Mouse (Mus musculus) intestine, embryonic 14.5 days (tissue): Measurements from ENCODE around the gene Tnni1. TPM values are rescaled to one million over a fixed set of nuclear protein-coding genes. Genes with fewer than 3 reads are reported as not detected.

Experiments used
- ATAC-seq: fragments of 200-750 bp; cut with Nextera tagmentation; replicated peaks from 2 replicates; pipeline ENCODE4 v1.8.0; 2017; ENCODE audit warnings: low read depth, moderate number of reproducible peaks, moderate TSS enrichment, moderate library complexity; ENCODE audit not compliant: low FRiP score, low TSS enrichment
- DNase-seq: peaks from one replicate; pipeline ENCODE4 v3.0.0-alpha.2; 2018; ENCODE audit warnings: low spot score
- H3K27ac ChIP-seq: fragments of 300-500 bp; sonication (generic); 2 replicates; pipeline ENCODE4 v1.5.1; 2014; ENCODE audit warnings: low read depth, mild to moderate bottlenecking, control low read depth
- H3K27me3 ChIP-seq: fragments of 300-500 bp; sonication (generic); replicated peaks from 2 replicates; pipeline ENCODE4 v1.6.1; 2014; ENCODE audit warnings: low read length, control low read depth; ENCODE audit not compliant: control insufficient read depth, insufficient read depth
- H3K36me3 ChIP-seq: fragments of 300-500 bp; sonication (generic); 2 replicates; pipeline ENCODE4 v1.6.1; 2014; ENCODE audit warnings: low read length, control low read depth; ENCODE audit not compliant: control insufficient read depth, insufficient read depth
- H3K4me1 ChIP-seq: fragments of 300-500 bp; sonication (generic); replicated peaks from 2 replicates; pipeline ENCODE4 v1.6.1; 2014; ENCODE audit warnings: low read length, control low read depth, mixed read lengths; ENCODE audit not compliant: control insufficient read depth, insufficient read depth
- H3K4me2 ChIP-seq: fragments of 300-500 bp; sonication (generic); 2 replicates; pipeline ENCODE4 v1.6.1; 2014; ENCODE audit warnings: low read length
- H3K4me3 ChIP-seq: fragments of 300-500 bp; sonication (generic); 2 replicates; pipeline ENCODE4 v1.5.1; 2014; ENCODE audit warnings: low read depth, low read length, control low read depth, mixed read lengths
- H3K9ac ChIP-seq: fragments of 300-500 bp; sonication (generic); 2 replicates; pipeline ENCODE4 v1.6.1; 2014; ENCODE audit warnings: mild to moderate bottlenecking, low read length
- H3K9me3 ChIP-seq: fragments of 300-500 bp; sonication (generic); 2 replicates; pipeline ENCODE4 v1.6.1; 2016; ENCODE audit warnings: low read length, control low read depth; ENCODE audit not compliant: control insufficient read depth
- WGBS: fragments of 180-500 bp; shearing (Covaris S2); extraction: QIAGEN DNeasy Blood & Tissue Kit; methylation state at CpG from one replicate; pipeline ENCODE4 v1.1.7; 2014; 5-methylcytosine and 5-hydroxymethylcytosine counted together
- polyA plus RNA-seq: library from polyadenylated mRNA; unstranded; fragments of >200 nt; fragmentation: Nextera tagmentation; extraction: Ambion mirVana; gene quantifications from 2 replicates; pipeline ENCODE4 v1.2.1, GENCODE M21; 2014

Tnni1 gene
- polyA plus RNA-seq, 1 experiment from 2014 or later: 6.4 TPM

DNA sequence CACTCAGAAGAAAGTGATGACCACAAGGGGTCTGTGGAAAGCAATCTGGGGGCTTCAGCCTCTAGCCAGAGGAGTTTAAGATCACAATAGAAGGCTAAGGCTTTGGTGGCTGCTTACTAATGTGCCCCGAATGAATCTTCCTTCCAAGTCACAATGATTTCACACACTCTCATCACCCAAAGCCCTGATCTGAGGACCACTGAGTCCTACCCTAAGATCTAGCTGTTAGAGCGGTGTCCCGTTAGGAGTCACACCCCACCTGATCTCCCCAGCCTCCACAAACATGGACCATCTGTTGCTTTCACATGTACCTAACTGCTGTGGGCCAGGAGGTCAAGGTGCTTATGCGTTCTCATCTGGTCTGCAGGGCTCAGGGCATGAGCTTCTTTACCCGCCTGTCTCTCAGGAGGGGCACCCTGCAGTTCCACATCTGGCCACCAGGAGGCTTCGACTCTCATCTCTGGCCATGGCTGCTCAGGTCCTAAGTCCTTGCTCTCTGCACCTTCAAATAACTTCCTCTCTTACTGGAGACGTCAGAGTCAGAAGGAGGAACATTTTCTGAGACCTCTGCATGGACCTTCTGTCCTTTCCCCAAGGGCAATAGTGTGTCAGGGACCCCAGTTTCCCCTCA is 31.9 kb downstream of the Tnni1 start:
- WGBS: 30% methylated on average over 7 of the region's 7 CpGs
- no peak overlapping the region for H3K4me3 ChIP-seq
- peak; percentile 97 for DNase-seq
- no peak overlapping the region for H3K4me2 ChIP-seq
- H3K36me3 ChIP-seq: no peaks in the 10 kb centered on the region
- no peaks in the 10 kb centered on the region for H3K9me3 ChIP-seq
- H3K4me1 ChIP-seq: peaks cover 10% of the 10 kb centered on the region; the same call in 1 of the 2 replicates
- no peak overlapping the region for H3K27ac ChIP-seq
- H3K27me3 ChIP-seq: 0 out of 2 replicates have a peak, but pooled peaks cover under 1% of the 10 kb centered on the region
- H3K9ac ChIP-seq: no peak overlapping the region
- ATAC-seq: peak; percentile 65

DNA sequence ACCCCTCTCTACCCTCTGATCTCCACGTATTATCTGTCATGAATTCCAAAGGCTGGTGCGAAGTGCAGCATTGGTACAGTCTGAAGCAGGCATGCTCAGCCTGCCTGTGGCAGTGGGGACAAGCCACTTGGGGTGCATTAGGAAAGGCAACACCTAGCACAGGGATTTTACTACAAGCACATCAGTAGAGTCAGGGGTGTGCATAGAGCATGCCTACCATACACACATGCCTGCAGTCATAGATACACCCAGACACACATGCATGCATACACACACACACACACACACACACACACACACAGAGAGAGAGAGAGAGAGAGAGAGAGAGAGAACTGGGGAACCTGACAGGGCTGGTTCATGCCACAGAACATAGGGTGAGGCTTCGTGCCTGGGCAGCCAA is 33.0 kb downstream of the Tnni1 start:
- H3K9ac ChIP-seq: no peak overlapping the region
- H3K9me3 ChIP-seq: no peaks in the 10 kb centered on the region
- 0 out of 2 replicates have a peak, but pooled peaks cover 3% of the 10 kb centered on the region for H3K27me3 ChIP-seq
- DNase-seq (no peak), ATAC-seq (no peak)
- H3K4me3 ChIP-seq: no peak overlapping the region
- H3K4me2 ChIP-seq: no peak overlapping the region
- 75% methylated on average over 3 of the region's 3 CpGs for whole genome bisulfite sequencing
- H3K27ac ChIP-seq: peak overlapping the region; percentile 47; the same call in 1 of the 2 replicates
- H3K4me1 ChIP-seq: peaks cover 10% of the 10 kb centered on the region; the same call in 1 of the 2 replicates
- H3K36me3 ChIP-seq: no peaks in the 10 kb centered on the region

DNA sequence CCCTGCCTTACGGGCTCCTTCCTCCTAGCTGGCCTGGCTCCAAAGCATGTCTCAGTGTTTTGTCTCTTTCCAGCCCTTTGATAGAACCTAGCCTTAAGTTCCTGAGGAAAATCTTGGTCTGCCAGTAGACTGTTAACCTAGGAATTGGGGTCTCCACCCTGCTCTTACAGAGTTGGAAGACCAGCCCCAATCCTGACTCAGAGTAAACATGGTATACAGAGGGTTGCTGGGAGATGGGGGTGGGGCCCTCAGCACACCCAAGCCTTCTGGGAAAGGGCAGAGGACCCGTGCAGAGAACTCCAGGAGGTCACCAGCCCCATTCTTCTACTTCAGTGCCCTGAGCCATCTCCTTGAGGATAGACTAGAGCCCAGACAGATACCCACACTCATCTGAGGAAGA is 33.4 kb downstream of the Tnni1 start:
- WGBS: 33% methylated on average over 2 of the region's 2 CpGs
- H3K4me1 ChIP-seq: peaks cover 10% of the 10 kb centered on the region; the same call in 1 of the 2 replicates
- H3K4me2 ChIP-seq: no peak overlapping the region
- H3K9me3 ChIP-seq: no peaks in the 10 kb centered on the region
- no peaks in the 10 kb centered on the region for H3K36me3 ChIP-seq
- peak overlapping the region; percentile 47; the same call in 1 of the 2 replicates for H3K27ac ChIP-seq
- ATAC-seq (no peak), DNase-seq (no peak)
- no peak overlapping the region for H3K9ac ChIP-seq
- no peak overlapping the region for H3K4me3 ChIP-seq
- peaks cover 6% of the 10 kb centered on the region for H3K27me3 ChIP-seq

DNA sequence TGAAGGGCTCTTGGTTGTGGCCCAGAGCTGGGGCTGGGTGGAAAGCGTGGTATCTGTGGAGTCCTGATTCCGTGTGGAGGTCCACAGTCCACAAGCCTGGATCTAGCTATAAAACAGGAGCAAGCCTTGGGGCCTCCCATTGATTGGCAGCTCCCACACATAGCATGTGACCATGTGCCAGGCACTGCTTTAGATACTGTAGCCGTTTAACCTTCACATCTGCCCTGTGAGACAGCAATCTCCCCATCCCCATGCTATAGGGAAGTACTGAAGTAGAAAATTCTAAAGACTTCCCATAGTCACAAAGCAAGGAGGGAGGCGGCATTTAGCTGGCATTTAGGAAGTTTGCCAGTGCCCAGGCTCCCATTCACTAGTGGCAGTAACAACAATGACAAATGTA is 33.8 kb downstream of the Tnni1 start:
- Histone ChIP-seq H3K4me1 (peaks cover 10% of the 10 kb centered on the region; the same call in 1 of the 2 replicates), H3K27ac (peak overlapping the region; percentile 47; the same call in 1 of the 2 replicates), H3K27me3 (peaks cover 10% of the 10 kb centered on the region), H3K4me2 (no peak overlapping the region), H3K9ac (no peak overlapping the region), H3K9me3 (no peaks in the 10 kb centered on the region), H3K36me3 (no peaks in the 10 kb centered on the region), H3K4me3 (no peak overlapping the region)
- 68% methylated on average over 4 of the region's 4 CpGs for WGBS
- DNase-seq (no peak), ATAC-seq (no peak; the same call in 1 of the 2 replicates)

DNA sequence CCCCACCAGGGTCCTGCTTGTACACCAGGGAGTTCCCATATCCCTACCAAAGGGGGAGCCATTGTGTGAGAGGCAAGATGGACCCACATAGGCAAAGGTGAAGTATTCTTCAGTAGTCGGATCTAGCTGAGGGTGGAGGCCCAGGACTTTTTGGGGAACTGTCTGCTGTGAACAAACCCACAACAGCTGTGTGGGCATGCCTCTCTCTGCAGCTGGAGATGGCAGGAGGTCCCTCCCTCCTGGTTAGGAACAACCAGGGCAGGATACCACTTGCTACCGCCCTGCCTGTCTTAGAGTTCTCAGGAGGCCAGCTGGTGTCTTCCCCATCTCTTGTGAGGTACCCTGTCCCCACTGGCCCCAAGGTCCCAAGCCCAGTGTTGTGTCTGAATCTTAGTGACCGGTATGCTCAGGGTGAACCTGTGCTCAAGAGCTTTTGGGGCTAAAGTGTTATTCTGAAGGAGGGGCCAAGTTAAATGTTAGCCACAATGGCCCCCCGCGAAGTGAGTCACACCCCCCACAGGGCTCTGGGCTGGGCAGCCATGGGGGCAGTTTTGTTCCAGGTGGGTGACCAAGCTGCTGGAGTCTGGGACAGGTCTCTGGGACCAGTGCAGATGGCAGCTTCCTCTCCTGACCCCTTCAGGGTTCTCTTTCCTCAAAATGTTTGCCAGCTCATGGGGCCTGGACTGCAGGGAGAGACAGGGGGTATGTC is 34.6 kb downstream of the Tnni1 start:
- H3K27me3 ChIP-seq: peaks cover 18% of the 10 kb centered on the region
- H3K9ac ChIP-seq: no peak overlapping the region
- H3K4me2 ChIP-seq: no peak overlapping the region
- no peak overlapping the region for H3K4me3 ChIP-seq
- no peak overlapping the region for H3K27ac ChIP-seq
- ATAC-seq (no peak), DNase-seq (no peak)
- no peaks in the 10 kb centered on the region for H3K36me3 ChIP-seq
- WGBS: 80% methylated on average over 5 of the region's 5 CpGs
- peaks cover 11% of the 10 kb centered on the region; the same call in 1 of the 2 replicates for H3K4me1 ChIP-seq
- no peaks in the 10 kb centered on the region for H3K9me3 ChIP-seq

DNA sequence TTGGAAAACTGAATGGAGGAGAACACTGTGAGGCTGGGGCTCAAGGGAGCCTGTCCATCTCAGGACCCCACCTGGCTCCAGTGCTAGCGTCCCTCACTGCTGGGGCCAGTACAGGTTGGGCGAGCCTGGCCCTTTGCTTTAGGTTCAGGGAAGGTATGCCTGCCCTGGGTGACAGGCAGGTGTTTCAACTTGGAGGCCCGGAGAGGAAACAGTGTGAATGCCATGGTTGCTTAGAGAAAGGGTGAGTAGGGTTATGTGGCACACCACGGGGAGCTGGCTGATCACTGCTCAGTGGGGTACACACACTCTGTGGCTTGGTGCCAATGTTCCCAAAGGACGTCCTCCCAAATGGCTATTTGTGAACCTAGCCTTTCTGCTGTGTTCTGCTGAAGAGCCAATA is 35.3 kb downstream of the Tnni1 start:
- no peak for ATAC-seq
- Histone ChIP-seq H3K36me3 (no peaks in the 10 kb centered on the region), H3K9ac (no peak overlapping the region), H3K4me2 (no peak overlapping the region), H3K9me3 (no peaks in the 10 kb centered on the region), H3K27me3 (peaks cover 25% of the 10 kb centered on the region), H3K4me1 (peaks cover 14% of the 10 kb centered on the region; the same call in 1 of the 2 replicates), H3K27ac (no peak overlapping the region), H3K4me3 (no peak overlapping the region)
- 77% methylated on average over 5 of the region's 5 CpGs for WGBS
- no peak for DNase-seq

DNA sequence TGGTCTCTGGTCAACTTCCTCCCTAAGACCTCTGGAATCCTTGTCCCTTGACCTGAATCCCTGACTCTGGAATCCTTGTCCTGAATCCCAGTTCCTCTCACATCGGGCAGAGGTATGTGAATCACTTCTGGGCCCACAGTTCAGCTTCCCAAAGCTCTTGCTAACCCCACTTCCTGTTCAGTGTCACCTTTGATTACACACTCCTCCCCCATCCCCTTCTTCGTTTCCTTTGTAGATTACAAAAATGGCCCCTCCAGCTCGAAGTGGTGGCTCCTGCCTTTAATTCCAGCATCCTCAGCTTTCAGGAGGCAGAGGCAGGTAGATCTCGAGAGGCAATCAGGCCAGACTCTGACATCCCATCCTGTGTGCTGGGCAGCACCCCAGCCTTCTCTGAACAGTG is 38.4 kb downstream of the Tnni1 start:
- H3K4me2 ChIP-seq: peak overlapping the region; percentile 96
- no peak overlapping the region for H3K27ac ChIP-seq
- peaks cover 32% of the 10 kb centered on the region for H3K27me3 ChIP-seq
- WGBS: 53% methylated on average over 4 of the region's 4 CpGs
- peaks cover 9% of the 10 kb centered on the region; the same call in 1 of the 2 replicates for H3K4me1 ChIP-seq
- H3K4me3 ChIP-seq: no peak overlapping the region
- H3K9ac ChIP-seq: no peak overlapping the region
- H3K36me3 ChIP-seq: no peaks in the 10 kb centered on the region
- no peak for DNase-seq
- no peak for ATAC-seq
- no peaks in the 10 kb centered on the region for H3K9me3 ChIP-seq

DNA sequence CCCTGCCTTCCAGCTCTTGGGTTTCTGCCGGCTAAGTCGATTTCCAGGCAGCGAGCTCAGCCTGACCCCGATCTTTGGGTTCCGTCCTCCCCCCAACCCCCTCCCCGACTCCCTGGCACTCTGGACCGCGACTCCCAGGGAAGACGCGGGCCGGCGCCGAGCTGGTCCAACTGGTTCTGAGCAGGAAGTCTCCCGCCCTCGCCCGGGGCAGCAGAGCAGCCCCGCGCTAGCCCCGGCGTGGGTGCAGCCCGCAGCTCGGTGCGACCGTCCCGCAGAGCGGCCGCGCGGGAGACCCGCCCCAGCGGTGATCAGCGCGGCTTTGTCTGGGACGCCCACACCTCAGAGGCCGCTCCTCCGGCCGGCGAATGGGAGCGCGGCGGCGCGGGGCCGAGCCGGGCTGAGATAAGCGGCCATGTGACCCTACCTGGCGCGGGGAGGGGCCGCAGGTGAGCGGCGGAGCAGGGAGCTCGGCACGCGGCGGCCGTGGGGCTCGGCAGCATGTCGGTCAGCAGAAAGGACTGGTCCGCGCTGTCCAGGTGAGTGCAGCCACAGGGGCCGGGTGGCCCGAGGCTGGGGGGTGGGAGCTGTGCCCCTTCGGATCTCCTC is 39.4 kb downstream of the Tnni1 start, which contains the start of gene Lad1:
TSS of gene Lad1 (plus strand) at position 118 of the 606 bp plus-strand sequence.
- Histone ChIP-seq H3K4me3 (peak within 1 kb of the TSS; percentile 51), H3K9me3 (no peaks in the 10 kb centered on the region), H3K36me3 (no peaks in the 10 kb centered on the region), H3K9ac (peak within 1 kb of the TSS; percentile 66), H3K4me2 (peak within 1 kb of the TSS; percentile 96), H3K4me1 (peaks cover 4% of the 10 kb centered on the region; the same call in 1 of the 2 replicates), H3K27me3 (peaks cover 32% of the 10 kb centered on the region), H3K27ac (peak within 1 kb of the TSS; percentile 74)
- WGBS: under 1% methylated on average over 62 of the region's 63 CpGs
- DNase-seq (peak; percentile 82), ATAC-seq (peak; percentile 78)
